Mouse (Mus musculus) megakaryocyte, embryonic 14.5 days (primary cell): ENCODE data around the gene Gm49369. TPM values are rescaled to one million over a fixed set of nuclear protein-coding genes. Genes with fewer than 3 reads are reported as not detected.

Source experiments
- H3K27me3 ChIP-seq: replicated peaks from 2 replicates; pipeline ENCODE3; 2012; ENCODE audit warnings: inconsistent platforms
- H3K36me3 ChIP-seq: replicated peaks from 2 replicates; pipeline ENCODE3; 2012; ENCODE audit warnings: low read length, inconsistent platforms, mixed read lengths
- H3K4me1 ChIP-seq: 2 replicates; pipeline ENCODE4 v1.6.1; 2012; ENCODE audit warnings: inconsistent platforms
- H3K4me3 ChIP-seq: replicated peaks from 2 replicates; pipeline ENCODE3; 2012; ENCODE audit warnings: moderate library complexity, mild to moderate bottlenecking, inconsistent platforms
- H3K9me3 ChIP-seq: 2 replicates; pipeline ENCODE4 v1.6.1; 2012; ENCODE audit warnings: inconsistent platforms
- FLI1 ChIP-seq: IDR thresholded peaks from 2 replicates; pipeline ENCODE4 v1.6.1; 2012; ENCODE audit warnings: low read length, inconsistent platforms, mixed read lengths
- GATA1 ChIP-seq: IDR thresholded peaks from 3 replicates; pipeline ENCODE4 v1.6.1; 2012; ENCODE audit warnings: mixed read lengths, low read length, inconsistent platforms, borderline replicate concordance
- polyA plus RNA-seq: library from polyadenylated mRNA; stranded (reverse); fragments of >175 nt; gene quantifications from 2 replicates; pipeline ENCODE4 v1.2.3, GENCODE M21; 2012; ENCODE audit warnings: low replicate concordance; ENCODE audit not compliant: insufficient read depth

Gm49369 gene
- polyA plus RNA-seq, 1 experiment = 303 TPM

DNA sequence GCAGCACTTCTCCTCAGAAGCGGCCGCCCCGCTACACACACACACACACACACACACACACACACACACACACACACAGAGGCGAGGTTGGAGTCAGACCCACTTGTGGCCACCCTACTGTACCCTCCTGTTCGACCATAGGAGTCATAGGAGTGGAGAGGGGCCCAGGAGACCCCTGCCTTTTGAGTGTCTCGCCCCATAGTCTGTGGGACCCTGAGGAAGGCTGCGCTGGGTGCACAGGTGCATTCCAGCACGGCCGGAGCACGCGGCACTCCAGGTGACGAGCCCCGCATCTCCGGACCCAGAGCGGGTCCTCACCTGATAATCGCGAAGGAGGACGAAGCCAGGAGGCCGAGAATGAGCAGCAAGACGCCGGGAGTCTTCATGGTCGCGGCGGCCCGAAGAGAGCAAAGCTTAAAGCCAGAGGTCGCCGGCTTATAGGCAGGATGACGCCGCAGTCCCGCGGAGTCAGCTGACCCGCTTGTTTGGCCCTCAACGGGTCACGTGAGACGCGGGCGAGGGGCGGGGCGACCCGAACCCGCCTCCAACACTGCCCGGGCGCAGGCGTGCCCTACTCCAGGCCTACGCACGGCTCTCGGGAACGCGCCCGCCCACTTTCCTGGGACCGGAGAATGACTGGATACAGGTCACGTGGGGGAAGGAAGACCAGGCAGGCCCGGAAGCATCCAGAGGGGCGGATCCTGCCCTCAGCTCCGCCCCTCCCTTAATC is 5.1 kb upstream of the Gm49369 start, which contains the start of gene Ctsd:
Gene Ctsd, minus strand, starts transcription at position 620 of the 730 bp plus-strand sequence.
- peaks cover 45% of the 10 kb centered on the region for H3K36me3 ChIP-seq
- H3K27me3 ChIP-seq = no peaks in the 10 kb centered on the region
- TF ChIP-seq FLI1 = no peak
- TF ChIP-seq GATA1 = no peak
- H3K9me3 ChIP-seq = no peaks in the 10 kb centered on the region
- H3K4me3 ChIP-seq = peak within 1 kb of the TSS; percentile 98
- H3K4me1 ChIP-seq = peaks cover 91% of the 10 kb centered on the region

DNA sequence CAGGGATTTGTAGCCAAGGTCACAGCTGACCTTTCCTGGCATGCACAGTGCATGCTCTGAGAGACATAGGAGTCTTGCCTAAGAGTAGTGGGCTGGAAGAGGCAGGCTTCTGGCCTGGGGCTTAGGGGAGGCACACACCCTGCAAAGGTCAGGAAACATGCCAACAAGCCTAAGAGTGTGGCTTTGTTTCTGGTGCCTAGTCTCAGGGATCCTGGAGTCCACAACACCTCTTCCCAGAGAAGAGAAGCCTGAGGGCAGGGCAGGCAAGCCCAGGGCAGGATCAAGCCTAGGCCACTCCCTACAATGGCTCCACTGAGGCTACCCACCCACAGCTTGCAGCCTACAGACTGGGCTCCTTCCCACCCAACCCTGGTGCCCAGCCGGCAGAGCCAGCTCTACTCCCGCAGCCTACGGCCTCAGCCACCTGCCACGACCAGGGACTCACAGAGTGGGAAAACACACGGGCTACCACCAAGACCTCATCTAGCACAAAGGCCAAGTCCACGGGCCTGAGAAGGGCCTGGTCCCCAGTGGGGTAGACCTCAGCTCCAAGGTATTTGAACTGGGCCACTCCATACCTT is 4.2 kb upstream of the Gm49369 start:
- TF ChIP-seq GATA1 = no peak
- TF ChIP-seq FLI1 = no peak
- H3K4me1 ChIP-seq = peaks cover 91% of the 10 kb centered on the region
- peaks cover 54% of the 10 kb centered on the region for H3K36me3 ChIP-seq

GRCm38 (mm10) chr7:142385742-142386403 is 3.4 kb upstream of the Gm49369 start:
- peak overlapping the region; percentile 98 for H3K4me3 ChIP-seq
- H3K36me3 ChIP-seq = peaks cover 62% of the 10 kb centered on the region
- peaks cover 91% of the 10 kb centered on the region for H3K4me1 ChIP-seq
- H3K9me3 ChIP-seq = no peaks in the 10 kb centered on the region
- H3K27me3 ChIP-seq = no peaks in the 10 kb centered on the region
- TF ChIP-seq GATA1 (no peak), FLI1 (no peak)

More for the DNA sequence above, 4.2 kb upstream of the Gm49369 start:
- H3K4me3 ChIP-seq = peak overlapping the region; percentile 98
- no peaks in the 10 kb centered on the region for H3K9me3 ChIP-seq
- H3K27me3 ChIP-seq = no peaks in the 10 kb centered on the region

GRCm38 (mm10) chr7:142384306-142384705 is 1.8 kb upstream of the Gm49369 start:
- peak overlapping the region; percentile 98 for H3K4me3 ChIP-seq
- H3K27me3 ChIP-seq = no peaks in the 10 kb centered on the region
- H3K4me1 ChIP-seq = peaks cover 91% of the 10 kb centered on the region
- no peaks in the 10 kb centered on the region for H3K9me3 ChIP-seq
- TF ChIP-seq GATA1 (no peak), FLI1 (no peak)
- H3K36me3 ChIP-seq = peaks cover 78% of the 10 kb centered on the region

- H3K4me1 ChIP-seq = peaks cover 98% of the 10 kb centered on the region
Observed at GRCm38 (mm10) chr7:142381175-142381574, 1.3 kb downstream of the Gm49369 start.

DNA sequence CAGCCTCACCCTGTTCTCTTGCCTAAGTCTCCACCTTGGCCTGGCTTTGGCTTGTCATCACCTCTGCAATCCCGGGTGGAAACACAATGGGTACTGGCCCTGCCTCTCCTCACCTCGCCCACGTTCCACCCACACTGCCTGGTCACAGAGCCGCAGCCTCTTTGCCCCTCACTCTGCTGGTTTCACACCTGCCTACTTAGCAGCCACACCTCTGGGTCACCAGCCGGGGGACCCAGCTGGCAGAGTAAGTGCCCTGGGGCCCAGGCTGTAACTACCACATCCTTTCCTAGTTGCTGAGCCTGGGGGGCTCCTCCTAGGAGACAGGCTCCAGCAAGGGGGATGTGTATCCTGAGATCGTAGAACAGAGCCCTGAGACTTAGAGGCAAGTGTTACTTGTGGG is 3.3 kb downstream of the Gm49369 start:
- Histone ChIP-seq H3K4me3 (peak overlapping the region; percentile 44), H3K9me3 (no peaks in the 10 kb centered on the region), H3K36me3 (peaks cover 100% of the 10 kb centered on the region), H3K4me1 (peaks cover 96% of the 10 kb centered on the region), H3K27me3 (no peaks in the 10 kb centered on the region)
- TF ChIP-seq GATA1 = no peak
- no peak for TF ChIP-seq FLI1

More at GRCm38 (mm10) chr7:142381175-142381574, 1.3 kb downstream of the Gm49369 start:
- H3K9me3 ChIP-seq = no peaks in the 10 kb centered on the region
- TF ChIP-seq GATA1 (no peak; the same call in 2 of the 3 replicates), FLI1 (peak; percentile 20; the same call in 1 of the 2 replicates)
- peak overlapping the region; percentile 84 for H3K4me3 ChIP-seq
- peaks cover 100% of the 10 kb centered on the region for H3K36me3 ChIP-seq
- no peaks in the 10 kb centered on the region for H3K27me3 ChIP-seq

DNA sequence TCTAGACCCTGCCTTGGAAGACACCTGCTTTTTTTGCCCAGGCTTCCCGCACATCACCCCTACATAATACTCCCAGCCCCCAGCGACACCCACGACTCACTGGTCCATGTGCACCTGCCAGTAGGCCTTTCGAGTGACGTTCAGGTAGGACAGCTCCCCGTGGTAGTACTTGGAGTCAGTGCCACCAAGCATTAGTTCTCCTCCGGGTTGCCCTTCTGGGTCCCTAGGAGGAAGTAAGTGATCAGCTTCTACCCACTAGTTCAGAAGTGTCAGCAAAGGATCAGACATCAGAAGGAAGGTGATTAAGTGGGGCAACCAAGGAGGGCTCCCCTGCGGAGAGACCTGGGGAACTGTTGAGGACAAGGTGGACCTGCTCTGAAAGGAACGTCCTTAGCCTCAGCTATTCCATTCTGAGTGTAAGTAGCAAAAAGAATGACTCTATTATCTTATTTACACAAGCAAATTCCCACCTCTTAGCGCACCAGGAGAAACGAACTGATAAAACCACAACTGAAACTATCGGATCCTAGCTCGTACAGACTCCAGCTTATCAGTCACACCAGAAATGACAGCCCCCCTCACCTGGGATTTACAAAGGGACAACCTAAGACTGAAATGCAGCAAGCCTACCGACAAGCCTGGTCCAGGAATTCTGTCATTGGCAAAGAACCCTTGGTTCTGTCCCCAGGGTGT is 5.1 kb downstream of the Gm49369 start:
- Histone ChIP-seq H3K4me3 (no peak overlapping the region), H3K36me3 (peaks cover 86% of the 10 kb centered on the region), H3K27me3 (peaks cover 4% of the 10 kb centered on the region), H3K4me1 (peaks cover 94% of the 10 kb centered on the region), H3K9me3 (no peaks in the 10 kb centered on the region)
- TF ChIP-seq FLI1 (no peak), GATA1 (no peak)

DNA sequence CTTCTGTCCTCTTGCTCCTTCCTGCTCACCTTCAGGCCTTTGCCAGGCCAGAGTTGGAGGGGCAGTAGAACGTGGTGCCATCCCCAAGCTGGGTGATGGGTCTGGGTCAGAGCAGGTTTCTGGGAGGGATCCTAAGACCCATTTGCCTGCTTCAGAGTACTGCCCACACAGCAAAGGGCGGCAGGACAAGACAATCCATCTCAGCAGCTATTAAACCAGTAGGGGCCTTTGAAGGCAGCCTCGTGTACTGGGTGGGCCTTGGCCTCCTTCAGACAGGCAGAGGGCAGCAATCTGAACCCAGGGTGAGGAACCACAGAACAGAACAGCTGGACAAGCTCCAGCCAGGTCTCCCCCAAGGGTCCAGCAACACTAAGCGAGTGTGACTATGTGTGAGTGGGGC is 6.4 kb downstream of the Gm49369 start:
- H3K4me1 ChIP-seq = peaks cover 94% of the 10 kb centered on the region
- TF ChIP-seq FLI1 (no peak), GATA1 (no peak)

DNA sequence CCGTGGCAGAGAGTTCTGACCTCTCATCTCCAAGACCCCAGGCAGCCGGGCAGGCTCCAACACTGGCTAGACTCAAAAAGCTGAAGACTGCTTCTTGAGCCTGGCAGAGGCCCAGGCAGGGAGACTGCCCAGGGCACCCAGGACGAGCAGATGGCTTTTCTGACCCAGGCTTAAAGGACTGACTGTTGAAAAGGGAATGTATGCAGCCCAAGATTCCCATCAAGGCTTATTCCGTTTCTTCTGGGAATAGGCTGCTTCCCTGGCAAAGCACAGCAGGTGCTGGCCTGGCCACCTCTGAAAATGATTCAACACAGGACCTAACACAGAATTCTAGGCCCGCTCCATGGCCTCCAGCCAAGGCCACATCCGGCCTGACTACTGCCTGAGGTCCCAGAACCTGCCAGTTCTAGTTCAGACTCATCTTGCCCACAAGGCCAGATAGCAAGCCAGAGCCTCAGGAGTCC is 7.2 kb downstream of the Gm49369 start:
- no peak for TF ChIP-seq GATA1
- no peak for TF ChIP-seq FLI1
- no peak overlapping the region for H3K4me3 ChIP-seq
- no peaks in the 10 kb centered on the region for H3K9me3 ChIP-seq
- peaks cover 24% of the 10 kb centered on the region for H3K27me3 ChIP-seq
- H3K4me1 ChIP-seq = peaks cover 94% of the 10 kb centered on the region
- H3K36me3 ChIP-seq = peaks cover 65% of the 10 kb centered on the region

More for the DNA sequence above, 6.4 kb downstream of the Gm49369 start:
- Histone ChIP-seq H3K9me3 (no peaks in the 10 kb centered on the region), H3K27me3 (peaks cover 17% of the 10 kb centered on the region), H3K4me3 (no peak overlapping the region), H3K36me3 (peaks cover 73% of the 10 kb centered on the region)
